Comparison of ENCODE assay signal across 8 mouse cellular contexts in the genomic region with DNA sequence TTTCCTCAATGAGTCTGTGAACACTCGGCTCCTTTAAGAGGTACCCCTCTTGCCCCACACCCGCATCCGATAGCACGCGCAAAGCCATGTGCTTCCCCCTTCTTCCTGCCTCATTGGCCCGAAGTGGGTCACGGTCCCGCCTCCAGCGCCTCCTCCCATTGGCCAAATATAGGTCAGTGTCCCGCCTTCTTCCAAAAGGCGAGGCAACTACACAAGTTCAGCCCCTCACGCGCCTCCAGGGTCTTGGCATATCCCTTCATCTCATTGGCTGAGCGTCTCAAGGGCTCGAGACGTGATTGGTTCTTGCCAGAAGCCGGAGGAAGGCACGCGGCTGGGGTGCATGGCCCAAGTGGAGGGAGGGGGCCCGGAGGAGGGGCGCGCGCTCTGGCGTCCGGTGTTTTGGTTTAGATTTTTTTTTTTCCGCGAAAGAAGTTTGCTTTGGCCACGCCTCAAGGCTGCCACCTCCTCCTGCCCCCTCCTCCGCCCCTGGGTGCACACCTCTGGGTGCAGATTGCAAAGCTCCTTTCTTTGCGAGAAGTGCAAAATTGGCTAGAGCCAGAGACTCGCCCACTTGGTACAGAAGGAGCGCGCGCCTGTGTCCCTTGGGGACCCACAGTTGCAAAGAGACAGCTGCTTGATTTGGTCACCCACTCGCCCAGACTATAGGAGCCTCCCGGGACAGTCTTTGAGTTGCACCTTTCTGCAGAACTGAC. TPM values are rescaled to one million over a fixed set of nuclear protein-coding genes. Genes with fewer than 3 reads are reported as not detected.
DNase-seq lines count a peak whose midpoint lies in the region; ATAC-seq and TF ChIP-seq lines count a peak whose summit lies in the region.

A gene (plus strand): TSS at position 359 of the 713 bp plus-strand sequence.

- peak; percentile 99 for DNase-seq in ZHBTc4 (ENCODE audit: low read depth, low spot score)
- DNase-seq in gastrocnemius, adult 8-10 months (ENCODE audit: low spot score in 2 of 2), result peak; percentile 99 to 100
- DNase-seq in hindlimb bud, embryonic 11.5 days (ENCODE audit: extremely low spot score, low read depth, low spot score), result peak; percentile 97
- DNase-seq in left cerebral cortex, adult 9 months (ENCODE audit: low spot score in 2 of 2), result peak; percentile 100
- peak; percentile 98 for DNase-seq in right cerebral cortex, postnatal 14 days
- DNase-seq in urinary bladder, postnatal 36 days (ENCODE audit: low spot score in 2 of 2), result peak; percentile 99 to 100

- no peak for TF ChIP-seq CTCF in cortical plate, adult 2 months (IDR thresholded peaks at IDR 0.05; ENCODE audit: extremely low read depth, insufficient read depth, low read length)

- TF ChIP-seq POLR2A in cortical plate, adult 2 months (IDR thresholded peaks at IDR 0.05; ENCODE audit: extremely low read depth, insufficient read depth, low read length), result peak; percentile 66

- peak within 1 kb of the TSS; percentile 97 for H3K4me3 ChIP-seq in cortical plate, adult 2 months (ENCODE audit: insufficient read depth, low read length)

- peak within 1 kb of the TSS; percentile 100 for H3K27ac ChIP-seq in cortical plate, adult 2 months (ENCODE audit: insufficient read depth, low read length)

- peak; percentile 64 for ATAC-seq in megakaryocyte progenitor cell, adult 5-6 weeks (replicated peaks; ENCODE audit: poor library complexity)

- H3K4me1 ChIP-seq in cortical plate, adult 2 months (ENCODE audit: control insufficient read depth, insufficient read depth, low read length), result peaks cover 11% of the 10 kb centered on the region

RNA-seq across cellular contexts. Expression of the gene that starts here (rescaled TPM):
- 251 and 257 TPM in 2 replicates for polyA plus RNA-seq in cortical plate, adult 2 months (2012; rRNA removed)
- total RNA-seq in gastrocnemius, adult 8-10 months (2022), result 100 to 1,000 TPM in 3 of 4 experiments, 10 to 100 TPM in 1; 69.5 to 173 (median 143) TPM
- 3.6 and 5.6 TPM in 2 replicates for total RNA-seq in megakaryocyte progenitor cell, adult 5-6 weeks (2015)
- 6.2 and 7.2 TPM in 2 replicates for total RNA-seq in megakaryocyte progenitor cell, adult 5-6 weeks (2017)

Comparison
In these comparisons a context has a peak if more than half of its experiments do, and no peak if none do; other contexts are left out.
1. Peak in every context shown above with its lines: DNase-seq, ATAC-seq, H3K4me3 ChIP-seq and H3K27ac ChIP-seq.
2. RNA of the gene that starts here (total RNA-seq): 69.5 to 173 TPM in gastrocnemius, adult 8-10 months; 3.6 to 7.2 TPM in megakaryocyte progenitor cell, adult 5-6 weeks; every median in the first group is over 4 times any median in the second.